Mouse (Mus musculus) spleen, adult 2 months (tissue): ENCODE data around the gene Bcas2.

Experiments used
- CTCF ChIP-seq: fragments of 200-500 bp; IDR thresholded peaks from 2 replicates; pipeline ENCODE4 v1.5.1; 2011; ENCODE audit warnings: mild to moderate bottlenecking, inconsistent platforms; ENCODE audit not compliant: insufficient read depth, insufficient read length, insufficient replicate concordance; ENCODE audit errors: extremely low read depth
- POLR2A ChIP-seq: fragments of 200-500 bp; IDR thresholded peaks from 2 replicates; pipeline ENCODE4 v1.6.1; 2011; ENCODE audit warnings: low read depth, low read length, inconsistent platforms

- TF ChIP-seq CTCF = no peak
- TF ChIP-seq POLR2A = no peak
Measured at GRCm38 (mm10) chr3:103221435-103221834, 50.0 kb downstream of the Bcas2 start.
